Mouse (Mus musculus): ENCODE measurements at regions not wholly inside any gene's neighbourhood (a gene's known extent, or its start where the extent isn't known, plus 50 kb on each side); places are given as distances from the start of the nearest gene placed in this dataset.

DNA sequence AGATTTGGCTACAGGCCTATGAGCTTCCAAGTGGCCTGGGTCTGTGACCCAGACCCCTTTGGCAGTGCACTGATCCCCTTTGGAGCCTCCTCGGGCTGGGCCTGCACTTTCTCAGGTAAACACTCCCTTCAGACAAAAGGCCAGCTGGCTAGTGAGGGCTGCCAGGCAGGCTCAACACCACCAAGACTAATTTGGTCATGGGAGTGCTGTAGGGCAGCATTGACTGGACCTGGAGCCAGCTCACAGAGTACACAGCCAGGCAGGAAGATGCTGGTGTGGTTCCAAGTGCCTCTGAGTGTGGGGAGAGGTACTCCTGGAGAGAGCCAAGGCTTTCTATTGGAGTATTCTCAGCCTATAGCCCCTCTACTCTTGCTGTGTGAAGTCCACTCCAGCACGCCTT, 620.5 kb downstream of the Rnf144a start:
- peak overlapping the region; percentile 31; the same call in 1 of the 2 replicates for H3K27ac ChIP-seq
- 32% methylated on average over 2 of the region's 2 CpGs for WGBS
- no peaks in the 10 kb centered on the region for H3K9me3 ChIP-seq
- H3K27me3 ChIP-seq (replicated peaks): no peaks in the 10 kb centered on the region
- H3K4me2 ChIP-seq: no peak overlapping the region
- no peak; the same call in 1 of the 2 replicates for ATAC-seq (ENCODE audit: insufficient read depth, low FRiP score, low read depth)
- H3K4me1 ChIP-seq: no peaks in the 10 kb centered on the region; the same call in 1 of the 2 replicates
- no peaks in the 10 kb centered on the region for H3K36me3 ChIP-seq
- H3K4me3 ChIP-seq (replicated peaks): no peak overlapping the region
- H3K9ac ChIP-seq: no peak overlapping the region

DNA sequence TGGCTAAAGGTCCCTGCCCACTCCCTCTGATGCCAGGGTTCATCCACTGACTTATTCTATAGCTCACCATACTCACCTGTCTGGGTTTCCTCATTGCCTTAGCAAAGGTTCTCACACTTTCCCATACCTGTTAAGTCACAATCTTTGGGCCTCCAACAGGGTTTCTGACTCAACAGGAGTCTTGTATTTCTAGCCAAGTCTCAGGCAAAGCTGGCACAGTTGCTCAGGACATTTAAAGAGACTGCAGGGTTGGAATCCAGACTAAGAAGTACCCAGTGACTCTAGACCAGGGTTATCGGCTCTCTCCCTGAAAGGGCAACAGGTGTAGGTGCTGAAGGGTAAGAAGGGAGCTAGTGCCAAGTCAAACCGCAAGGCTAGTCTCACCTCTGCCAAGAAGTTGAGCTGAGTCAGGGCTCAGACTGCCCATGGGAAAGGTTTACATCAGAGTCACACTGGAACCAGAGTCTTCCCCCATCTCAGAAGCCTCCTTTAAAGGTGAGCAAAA, 622.4 kb downstream of the Rnf144a start:
- no peaks in the 10 kb centered on the region for H3K27me3 ChIP-seq (replicated peaks)
- H3K9me3 ChIP-seq: no peaks in the 10 kb centered on the region
- no peak overlapping the region for H3K4me2 ChIP-seq
- H3K4me3 ChIP-seq (replicated peaks): no peak overlapping the region
- no peak for ATAC-seq (ENCODE audit: insufficient read depth, low FRiP score, low read depth)
- no peak overlapping the region for H3K27ac ChIP-seq
- no peaks in the 10 kb centered on the region for H3K36me3 ChIP-seq
- H3K9ac ChIP-seq: no peak overlapping the region
- no peaks in the 10 kb centered on the region; the same call in 1 of the 2 replicates for H3K4me1 ChIP-seq
- WGBS: 90% methylated on average over 2 of the region's 2 CpGs

DNA sequence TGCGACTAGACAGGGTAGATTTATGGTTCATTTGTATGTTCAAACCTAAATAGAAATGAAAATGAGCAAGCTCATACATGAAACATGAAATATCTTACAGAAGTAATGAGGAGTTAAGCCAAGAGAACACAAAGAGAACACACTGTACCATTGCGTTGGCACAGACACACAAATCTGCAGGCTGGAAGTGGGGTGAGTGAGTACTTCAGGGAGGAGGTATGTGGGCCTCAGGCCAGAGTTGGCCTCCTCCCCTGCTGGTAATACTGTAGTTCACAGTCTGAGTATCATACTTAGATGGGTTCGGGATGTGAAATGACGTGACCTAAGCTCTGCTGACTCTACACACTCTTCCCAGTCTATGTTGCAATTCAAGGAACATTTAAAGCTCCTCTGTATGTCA, 624.1 kb downstream of the Rnf144a start:
- Histone ChIP-seq H3K27me3 (replicated peaks) (no peaks in the 10 kb centered on the region), H3K36me3 (no peaks in the 10 kb centered on the region), H3K9me3 (no peaks in the 10 kb centered on the region), H3K27ac (no peak overlapping the region), H3K4me3 (replicated peaks) (no peak overlapping the region), H3K4me2 (no peak overlapping the region), H3K9ac (no peak overlapping the region), H3K4me1 (no peaks in the 10 kb centered on the region; the same call in 1 of the 2 replicates)
- ATAC-seq (ENCODE audit: insufficient read depth, low FRiP score, low read depth): no peak
- WGBS: 76% methylated on average over 4 of the region's 4 CpGs

DNA sequence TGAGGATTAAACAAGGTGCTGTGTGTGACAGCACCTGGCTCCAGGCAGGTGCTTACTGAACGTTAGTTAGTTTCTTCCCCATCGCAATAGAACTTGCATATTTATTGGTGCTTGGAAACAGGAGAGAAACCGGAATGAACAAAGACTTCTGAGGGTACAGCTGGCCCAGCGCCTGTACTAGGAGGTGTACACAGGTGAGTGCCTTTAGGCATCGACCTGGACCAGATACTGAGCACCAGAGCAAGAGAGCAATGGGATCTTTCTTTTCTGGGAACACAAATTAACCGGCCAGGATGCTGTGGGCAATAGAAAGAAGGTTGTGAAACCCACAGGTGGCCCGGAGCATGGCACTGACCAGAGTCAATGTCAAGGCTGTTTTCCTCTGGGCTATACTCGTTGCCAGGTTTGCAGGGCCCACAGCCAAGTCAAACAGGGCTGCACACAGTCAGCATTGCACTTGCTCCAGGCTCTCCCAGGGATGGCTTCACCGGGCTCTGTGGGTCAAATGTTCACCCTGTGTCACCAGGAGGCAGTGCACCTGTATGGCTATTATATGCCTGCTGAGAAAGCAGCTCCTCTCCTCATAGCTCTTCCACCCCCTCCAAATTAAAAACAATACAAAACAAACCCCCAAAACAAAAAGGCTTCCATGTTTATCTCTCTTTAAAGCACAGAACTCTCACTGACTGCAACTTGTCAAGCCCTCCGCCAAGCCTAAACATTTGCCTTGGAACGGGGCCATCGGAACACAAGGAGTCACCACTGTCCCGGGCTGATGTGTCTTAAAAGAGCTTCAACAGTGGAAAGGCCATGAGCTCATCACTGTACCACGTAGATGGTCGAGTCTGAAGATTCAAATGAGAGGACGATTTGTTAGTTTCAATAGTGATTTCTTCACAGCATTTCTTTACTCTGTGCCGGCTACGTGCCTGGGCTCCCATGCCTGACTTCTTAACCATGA, 629.1 kb downstream of the Rnf144a start:
- no peak overlapping the region for H3K4me3 ChIP-seq (replicated peaks)
- H3K9ac ChIP-seq: no peak overlapping the region
- ATAC-seq (ENCODE audit: insufficient read depth, low FRiP score, low read depth): peak; percentile 58; the same call in 1 of the 2 replicates
- no peaks in the 10 kb centered on the region for H3K9me3 ChIP-seq
- H3K27ac ChIP-seq: no peak overlapping the region
- no peaks in the 10 kb centered on the region for H3K27me3 ChIP-seq (replicated peaks)
- WGBS: 66% methylated on average over 18 of the region's 18 CpGs
- no peaks in the 10 kb centered on the region for H3K4me1 ChIP-seq
- no peak overlapping the region for H3K4me2 ChIP-seq
- no peaks in the 10 kb centered on the region for H3K36me3 ChIP-seq

DNA sequence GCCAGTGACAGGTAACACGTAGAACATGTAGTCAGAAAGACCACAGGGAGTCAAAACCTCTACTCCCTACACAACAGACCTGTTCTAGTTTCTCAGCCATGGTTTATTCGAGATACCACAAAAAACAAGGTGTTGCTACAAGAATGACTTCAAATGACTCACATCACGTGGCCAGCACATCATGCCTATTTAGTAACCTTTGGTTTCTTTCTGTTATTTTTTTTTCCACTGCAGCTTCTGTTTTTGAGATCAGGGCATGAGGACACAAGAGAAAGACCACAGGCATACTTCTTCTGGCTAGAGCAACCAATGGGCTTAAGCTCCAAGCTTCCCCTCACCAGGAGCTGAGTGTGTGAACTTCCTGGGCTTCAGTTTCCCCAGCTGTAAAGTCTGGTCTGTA, 630.7 kb downstream of the Rnf144a start:
- ATAC-seq (ENCODE audit: insufficient read depth, low FRiP score, low read depth): no peak
- Histone ChIP-seq H3K4me2 (no peak overlapping the region), H3K27me3 (replicated peaks) (no peaks in the 10 kb centered on the region), H3K4me3 (replicated peaks) (no peak overlapping the region), H3K27ac (no peak overlapping the region), H3K9ac (no peak overlapping the region), H3K4me1 (no peaks in the 10 kb centered on the region), H3K36me3 (no peaks in the 10 kb centered on the region), H3K9me3 (no peaks in the 10 kb centered on the region)
- WGBS: 80% methylated on average over 3 of the region's 3 CpGs

DNA sequence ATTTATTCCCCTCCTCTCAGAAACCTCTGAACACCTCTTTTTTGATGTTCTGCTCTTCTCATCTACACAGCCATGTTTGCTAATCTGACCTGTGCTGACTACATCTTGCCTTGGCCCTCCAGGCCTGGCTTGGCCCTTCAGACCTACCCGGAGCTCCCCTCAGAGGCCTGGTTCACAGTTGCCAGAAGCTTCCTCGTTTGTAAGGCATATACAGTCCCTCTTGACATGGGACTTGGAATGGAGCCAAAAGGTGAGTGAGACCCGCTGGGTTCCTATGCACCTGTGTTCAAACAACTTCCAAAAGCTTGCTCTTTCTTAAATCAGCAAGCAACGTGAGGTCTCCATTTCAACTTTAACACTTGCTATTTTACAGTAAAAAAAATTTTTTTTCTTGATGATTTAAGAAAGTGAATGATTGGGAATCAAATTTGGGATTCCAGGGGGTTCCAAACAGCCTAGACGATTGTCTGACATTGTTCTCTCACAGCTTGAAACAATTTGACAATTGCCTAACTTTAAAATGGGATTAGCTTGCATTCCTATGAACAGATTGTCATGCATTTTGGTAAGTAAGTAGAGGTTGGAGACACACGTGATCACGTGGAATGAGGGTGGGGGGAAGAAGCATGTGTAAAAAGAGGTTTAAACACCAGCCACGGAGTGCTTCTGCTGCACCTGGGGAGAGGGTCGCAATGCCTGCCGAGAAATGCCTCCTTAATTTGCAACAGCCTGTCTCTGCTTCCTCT, 631.9 kb downstream of the Rnf144a start:
- Histone ChIP-seq H3K36me3 (no peaks in the 10 kb centered on the region), H3K4me1 (no peaks in the 10 kb centered on the region), H3K4me2 (no peak overlapping the region), H3K9me3 (no peaks in the 10 kb centered on the region), H3K27ac (no peak overlapping the region), H3K4me3 (replicated peaks) (no peak overlapping the region), H3K27me3 (replicated peaks) (no peaks in the 10 kb centered on the region), H3K9ac (no peak overlapping the region)
- ATAC-seq (ENCODE audit: insufficient read depth, low FRiP score, low read depth): no peak
- WGBS: 49% methylated on average over 10 of the region's 10 CpGs

DNA sequence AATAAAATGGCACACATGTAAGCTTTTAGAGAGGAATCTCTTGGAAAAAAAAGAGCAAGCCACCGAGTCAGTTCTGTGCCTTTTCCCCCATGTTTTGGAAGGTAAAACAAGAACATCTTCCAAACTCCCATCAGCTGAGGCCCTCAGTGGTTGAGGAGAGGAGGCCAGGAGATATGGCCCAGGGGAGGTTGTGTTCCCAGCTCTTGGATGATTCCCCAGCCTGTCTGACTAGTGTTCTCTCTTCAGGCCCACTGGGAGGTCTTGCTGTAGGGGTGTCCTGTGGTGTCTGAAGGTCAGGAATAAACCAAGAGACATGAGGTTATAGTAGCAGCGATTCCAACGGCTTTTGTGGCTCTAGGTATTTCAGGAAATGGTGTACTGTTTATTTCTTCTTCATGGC, 643.2 kb downstream of the Rnf144a start:
- Histone ChIP-seq H3K4me2 (no peak overlapping the region), H3K9ac (no peak overlapping the region), H3K4me1 (no peaks in the 10 kb centered on the region; the same call in 1 of the 2 replicates), H3K36me3 (no peaks in the 10 kb centered on the region), H3K9me3 (no peaks in the 10 kb centered on the region), H3K27ac (no peak overlapping the region), H3K4me3 (replicated peaks) (no peak overlapping the region), H3K27me3 (replicated peaks) (no peaks in the 10 kb centered on the region)
- no peak for ATAC-seq (ENCODE audit: insufficient read depth, low FRiP score, low read depth)
- WGBS: 77% methylated on average over 3 of the region's 3 CpGs

DNA sequence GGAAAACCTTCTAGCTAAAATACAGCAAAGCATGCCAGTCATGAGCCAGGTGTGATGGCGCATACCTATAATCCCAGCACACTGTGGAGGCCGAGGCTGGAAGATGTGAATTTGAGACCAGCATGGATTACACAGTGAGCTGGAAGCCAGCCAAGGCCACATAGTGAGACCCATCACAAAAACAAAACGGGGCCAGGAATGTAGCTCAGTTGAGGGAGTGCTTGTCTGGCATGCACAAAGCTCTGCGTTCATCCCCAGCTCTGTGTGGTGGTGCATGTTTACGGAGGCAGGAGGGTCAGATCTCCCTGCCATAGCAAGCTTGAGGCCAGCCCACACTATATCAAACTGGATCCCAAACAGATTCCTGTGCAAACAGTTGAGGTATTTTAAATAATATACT, 646.4 kb downstream of the Rnf144a start:
- Histone ChIP-seq H3K4me2 (no peak overlapping the region), H3K9ac (no peak overlapping the region), H3K36me3 (no peaks in the 10 kb centered on the region), H3K27ac (no peak overlapping the region), H3K4me3 (replicated peaks) (no peak overlapping the region), H3K27me3 (replicated peaks) (no peaks in the 10 kb centered on the region), H3K4me1 (no peaks in the 10 kb centered on the region; the same call in 1 of the 2 replicates), H3K9me3 (no peaks in the 10 kb centered on the region)
- ATAC-seq (ENCODE audit: insufficient read depth, low FRiP score, low read depth): no peak
- 36% methylated on average over 5 of the region's 5 CpGs for WGBS

DNA sequence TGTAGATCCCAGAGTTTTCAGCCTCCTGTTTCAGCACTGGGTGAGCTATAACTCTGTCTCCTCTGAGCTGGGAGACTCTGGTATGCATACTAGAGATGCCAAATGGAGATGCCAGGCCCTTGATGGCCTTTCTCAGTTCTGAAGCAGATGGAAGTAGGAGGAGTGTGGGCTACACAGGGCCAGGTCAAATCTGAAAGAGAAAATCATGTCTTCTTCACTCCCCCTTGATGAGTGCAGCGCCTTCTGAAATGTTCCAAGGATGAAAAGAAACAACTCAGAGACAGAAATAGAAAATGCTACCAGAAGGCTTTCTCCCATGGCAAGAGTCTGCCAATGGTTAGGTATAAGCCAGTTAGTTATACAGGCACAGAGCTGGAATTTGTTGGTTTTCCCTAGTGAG, 652.0 kb downstream of the Rnf144a start:
- Histone ChIP-seq H3K36me3 (no peaks in the 10 kb centered on the region), H3K4me2 (no peak overlapping the region), H3K4me3 (replicated peaks) (no peak overlapping the region), H3K4me1 (no peaks in the 10 kb centered on the region), H3K9ac (no peak overlapping the region), H3K27ac (no peak overlapping the region), H3K9me3 (no peaks in the 10 kb centered on the region), H3K27me3 (replicated peaks) (no peaks in the 10 kb centered on the region)
- WGBS: 89% methylated on average over 1 of the region's 1 CpGs
- ATAC-seq (ENCODE audit: insufficient read depth, low FRiP score, low read depth): no peak

DNA sequence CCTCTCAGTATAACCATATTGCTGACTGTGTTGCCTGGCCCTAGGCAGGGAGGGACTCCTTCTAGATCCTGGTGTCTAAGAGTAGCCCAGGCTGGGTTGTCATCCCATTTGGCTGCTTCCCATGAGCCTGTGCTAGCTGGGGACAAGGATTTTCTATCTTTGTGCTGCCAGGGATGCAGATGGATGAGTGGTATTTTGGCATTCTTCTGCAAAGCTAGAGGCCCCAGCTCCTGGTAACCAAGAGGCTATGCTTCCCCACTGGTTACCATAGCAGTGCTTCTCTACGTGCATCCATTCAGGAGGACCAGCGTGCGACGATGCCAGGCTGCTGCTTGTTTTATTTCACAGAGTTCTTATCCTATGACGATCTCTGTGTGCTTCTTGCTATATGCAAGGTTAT, 658.0 kb downstream of the Rnf144a start:
- Histone ChIP-seq H3K36me3 (no peaks in the 10 kb centered on the region), H3K9ac (no peak overlapping the region), H3K9me3 (no peaks in the 10 kb centered on the region), H3K27ac (no peak overlapping the region), H3K4me3 (replicated peaks) (no peak overlapping the region), H3K27me3 (replicated peaks) (no peaks in the 10 kb centered on the region), H3K4me1 (no peaks in the 10 kb centered on the region), H3K4me2 (no peak overlapping the region)
- ATAC-seq (ENCODE audit: insufficient read depth, low FRiP score, low read depth): no peak
- WGBS: 80% methylated on average over 5 of the region's 5 CpGs

DNA sequence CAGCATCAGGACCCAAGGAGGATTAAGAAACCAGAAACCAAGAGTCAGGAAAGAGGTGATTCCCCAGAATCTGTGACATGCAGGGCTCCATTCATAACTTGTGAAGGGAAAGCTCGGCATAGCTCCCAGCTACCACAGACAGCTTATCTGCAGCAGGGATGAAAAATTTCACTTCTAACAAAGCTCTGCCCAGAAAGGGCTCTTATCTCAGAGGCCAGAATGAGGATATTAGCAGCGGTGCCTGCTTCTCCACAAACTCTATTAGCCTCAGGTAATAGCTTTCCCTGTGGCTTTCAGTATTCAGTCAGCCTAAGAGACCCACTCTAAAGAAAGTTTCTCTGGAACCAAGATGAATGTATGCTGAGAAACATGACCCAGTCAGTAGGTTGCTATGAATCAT, 636.9 kb upstream of the Id2 start:
- no peak overlapping the region for H3K9ac ChIP-seq
- H3K9me3 ChIP-seq: no peaks in the 10 kb centered on the region
- WGBS: 18% methylated on average over 2 of the region's 2 CpGs
- no peak overlapping the region for H3K27ac ChIP-seq
- no peaks in the 10 kb centered on the region for H3K36me3 ChIP-seq
- no peak overlapping the region for H3K4me2 ChIP-seq
- H3K27me3 ChIP-seq (replicated peaks): no peaks in the 10 kb centered on the region
- no peaks in the 10 kb centered on the region for H3K4me1 ChIP-seq
- H3K4me3 ChIP-seq (replicated peaks): no peak overlapping the region
- ATAC-seq (ENCODE audit: insufficient read depth, low FRiP score, low read depth): no peak

DNA sequence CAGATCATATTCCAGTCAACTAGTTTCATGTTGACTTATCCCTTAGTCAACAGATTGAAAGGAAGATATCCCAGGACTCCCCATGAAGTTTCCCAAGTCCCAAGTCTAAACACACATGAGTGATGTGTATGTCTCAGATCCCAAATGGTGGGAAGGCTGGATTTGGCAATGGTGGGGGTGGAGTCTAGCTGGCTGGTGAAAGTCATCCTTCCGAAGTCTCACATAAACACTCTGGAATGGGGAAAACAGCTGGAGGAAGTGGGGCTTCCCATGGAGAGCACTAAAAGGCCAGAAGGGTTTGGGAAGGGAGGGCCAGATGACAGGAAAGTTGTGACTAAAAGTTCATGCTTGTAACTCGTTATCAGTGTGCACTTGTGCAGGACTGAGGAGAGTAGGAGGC, 628.8 kb upstream of the Id2 start:
- H3K4me2 ChIP-seq: no peak overlapping the region
- no peaks in the 10 kb centered on the region for H3K9me3 ChIP-seq
- H3K4me1 ChIP-seq: no peaks in the 10 kb centered on the region
- no peak overlapping the region for H3K4me3 ChIP-seq (replicated peaks)
- H3K36me3 ChIP-seq: no peaks in the 10 kb centered on the region
- H3K27me3 ChIP-seq (replicated peaks): no peaks in the 10 kb centered on the region
- WGBS: 35% methylated on average over 2 of the region's 2 CpGs
- no peak overlapping the region for H3K27ac ChIP-seq
- no peak for ATAC-seq (ENCODE audit: insufficient read depth, low FRiP score, low read depth)
- no peak overlapping the region for H3K9ac ChIP-seq
